Mouse (Mus musculus) liver, adult (tissue): Measurements from ENCODE around the gene Wwc2.

ENCODE experiments used
- GATA4 ChIP-seq: IDR thresholded peaks from 2 replicates; pipeline ENCODE4 v1.6.1; 2014; ENCODE audit warnings: mild to moderate bottlenecking, low read length; ENCODE audit not compliant: insufficient replicate concordance

Gene Wwc2

DNA sequence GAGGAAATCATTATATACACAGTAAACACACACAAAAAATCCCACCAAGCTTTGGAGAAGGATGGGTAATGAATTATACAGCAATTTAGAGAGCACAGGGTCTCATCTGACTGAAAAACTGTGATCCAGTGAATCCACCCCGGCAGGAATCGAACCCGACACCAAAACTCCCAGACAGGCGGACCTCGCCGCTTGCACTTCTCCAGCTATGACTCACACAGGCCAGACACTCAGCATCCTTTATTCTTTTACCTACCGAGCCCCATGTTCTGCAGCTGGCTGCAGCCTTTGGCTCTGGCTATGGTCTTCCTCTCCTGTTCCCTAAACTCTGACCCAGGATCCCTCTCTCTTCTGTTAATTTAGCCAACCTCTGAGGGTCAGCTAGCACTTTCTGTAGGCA is 85.5 kb downstream of the Wwc2 start:
- TF ChIP-seq GATA4 = no peak

GRCm38 (mm10) chr8:47904004-47904403 is 86.7 kb downstream of the Wwc2 start:
- no peak for TF ChIP-seq GATA4

DNA sequence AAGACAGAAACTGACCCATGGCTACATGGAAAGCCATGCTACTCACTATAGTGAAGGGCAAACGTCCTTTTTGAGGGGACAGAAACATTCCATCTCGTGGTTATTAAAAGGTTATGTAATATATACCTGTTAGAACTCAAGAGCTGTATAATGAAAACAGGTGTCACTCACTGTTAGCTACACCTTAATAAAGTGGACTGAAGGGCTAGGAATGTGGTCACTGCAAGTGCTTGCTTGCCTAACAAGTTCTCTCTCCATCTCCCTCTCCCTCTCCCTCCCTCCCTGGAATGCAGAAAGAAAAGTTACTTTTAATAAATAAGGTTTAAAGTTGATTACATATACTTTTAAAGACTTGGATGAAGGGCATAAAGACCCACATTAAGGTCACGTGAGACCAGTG is 88.0 kb downstream of the Wwc2 start:
- TF ChIP-seq GATA4 = no peak

DNA sequence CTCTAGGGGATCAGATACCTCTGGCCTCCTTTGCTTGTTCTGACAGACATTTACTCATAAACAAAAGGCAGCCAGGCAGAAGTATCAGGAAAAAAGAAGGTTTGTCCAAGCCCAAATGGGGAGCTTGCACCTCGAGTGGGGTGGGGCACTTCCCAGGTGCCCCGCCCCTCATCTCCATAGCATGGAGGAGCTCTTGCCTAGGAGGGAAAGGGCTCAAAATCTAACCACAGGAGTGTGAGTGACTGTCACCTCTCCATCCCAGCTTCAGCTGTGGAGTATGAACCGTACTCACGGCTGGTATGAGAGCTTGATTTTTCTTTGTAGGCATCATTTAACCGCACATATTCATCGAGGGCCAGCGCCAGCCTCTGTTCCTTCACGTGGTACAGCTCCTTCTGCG is 90.4 kb downstream of the Wwc2 start:
- no peak for TF ChIP-seq GATA4

- no peak for TF ChIP-seq GATA4
These were observed 90.8 kb downstream of the Wwc2 start for GRCm38 (mm10) chr8:47899891-47900290.

- TF ChIP-seq GATA4 = no peak
These were observed 98.3 kb downstream of the Wwc2 start for GRCm38 (mm10) chr8:47892419-47892818.

DNA sequence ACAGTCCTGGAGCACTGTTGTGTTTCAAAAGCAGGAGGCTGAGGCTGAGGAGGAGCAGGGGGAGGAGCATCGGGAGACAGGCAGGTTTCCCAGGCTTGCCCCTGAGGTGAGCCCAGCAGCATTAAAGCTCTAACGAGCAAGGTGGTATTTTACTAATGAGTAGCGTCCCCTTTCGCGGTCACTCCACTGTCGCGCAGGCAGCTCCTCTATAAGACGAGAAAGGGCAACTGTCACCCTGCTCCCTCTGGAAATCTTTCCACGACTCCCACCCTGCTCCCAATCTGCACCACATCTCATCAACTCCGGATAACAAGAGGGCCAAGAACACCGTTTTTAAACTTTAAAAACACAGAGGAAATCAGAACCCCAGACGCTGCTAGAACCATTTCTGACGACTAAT is 99.1 kb downstream of the Wwc2 start:
- TF ChIP-seq GATA4 = no peak

GRCm38 (mm10) chr8:47890814-47891210 is 99.9 kb downstream of the Wwc2 start:
- TF ChIP-seq GATA4 = no peak

DNA sequence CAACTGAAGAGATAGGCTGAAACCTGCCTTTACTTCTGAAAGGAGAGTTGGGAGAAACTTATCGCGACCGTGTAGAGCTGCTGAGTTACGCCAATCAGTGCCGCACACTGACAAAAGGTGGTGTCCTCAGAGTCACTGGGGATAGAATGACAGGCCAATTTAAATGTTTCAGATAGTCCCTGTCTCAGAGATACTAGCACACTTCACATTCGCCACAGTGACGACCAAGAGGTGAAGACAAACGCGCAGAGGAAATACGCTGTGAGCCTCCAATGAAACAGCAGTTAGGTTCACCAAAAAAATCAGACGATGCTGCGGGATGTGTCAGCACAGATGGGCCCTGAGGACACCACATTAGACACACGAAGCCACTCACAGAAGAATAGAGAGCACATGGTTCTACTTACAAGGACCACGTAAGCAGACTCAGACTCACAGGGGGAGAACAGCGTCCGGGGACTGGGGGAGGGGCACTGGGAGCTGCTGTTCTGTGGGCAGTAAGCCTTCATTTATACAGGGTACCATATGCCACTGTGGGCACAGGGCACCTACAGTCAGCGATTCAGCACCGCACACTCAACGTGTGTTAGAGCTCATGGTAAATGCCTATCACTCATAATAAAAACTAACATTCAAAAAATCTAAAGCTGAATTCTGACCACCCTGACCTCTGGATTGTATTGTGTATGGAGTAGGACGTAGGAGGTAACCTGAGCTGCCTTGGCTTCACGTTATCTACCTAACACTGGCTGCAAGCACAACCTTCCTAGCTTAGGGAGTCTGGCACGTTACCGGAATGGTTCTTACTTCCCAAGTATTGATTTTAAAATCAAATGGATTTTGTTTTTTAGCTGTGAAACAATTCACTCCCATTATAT is 100.5 kb downstream of the Wwc2 start:
- no peak for TF ChIP-seq GATA4

GRCm38 (mm10) chr8:47888841-47889570 is 101.7 kb downstream of the Wwc2 start:
- no peak for TF ChIP-seq GATA4

- no peak for TF ChIP-seq GATA4
These were observed 106.4 kb downstream of the Wwc2 start for GRCm38 (mm10) chr8:47884306-47884705.

GRCm38 (mm10) chr8:47883739-47884138 is 107.0 kb downstream of the Wwc2 start:
- TF ChIP-seq GATA4 = no peak

GRCm38 (mm10) chr8:47878516-47878915 is 112.2 kb downstream of the Wwc2 start:
- no peak for TF ChIP-seq GATA4

GRCm38 (mm10) chr8:47875865-47876264 is 114.9 kb downstream of the Wwc2 start:
- TF ChIP-seq GATA4 = no peak

DNA sequence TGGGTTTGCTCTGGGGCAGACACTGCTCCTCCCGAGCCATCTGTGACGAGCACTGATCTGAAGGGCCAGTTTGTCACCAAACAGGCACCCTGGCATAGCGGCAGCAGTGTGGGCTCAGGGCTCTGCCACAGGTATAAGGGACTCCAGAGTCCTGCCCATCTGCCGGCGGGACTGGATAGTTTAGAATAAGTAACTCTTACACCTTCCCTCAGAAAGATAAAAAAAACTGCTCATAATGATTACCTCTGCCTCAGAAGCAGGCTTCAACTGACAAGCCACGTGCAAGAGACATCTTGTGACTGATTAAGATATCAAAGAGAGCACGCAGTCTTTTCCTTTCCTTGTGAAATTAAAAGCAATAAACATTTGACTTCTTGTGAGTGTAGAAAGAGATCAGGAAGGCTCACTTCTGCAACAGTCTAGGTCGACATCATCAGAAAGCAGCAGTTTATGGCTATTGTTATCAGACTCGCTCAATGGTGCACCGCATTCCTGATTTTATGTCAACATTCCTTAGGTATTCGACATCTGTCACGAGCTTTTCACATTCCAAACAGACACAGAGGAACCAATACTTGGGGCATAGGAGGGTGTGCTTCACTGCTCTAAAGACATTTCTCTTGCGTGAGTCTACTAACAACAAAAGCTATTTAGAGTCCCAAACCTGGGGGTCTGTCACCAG is 116.1 kb downstream of the Wwc2 start:
- no peak for TF ChIP-seq GATA4
